Mouse (Mus musculus) common myeloid progenitor, adult 5-6 weeks (primary cell): Measurements from ENCODE around the gene Tspan13. TPM values are rescaled to one million over a fixed set of nuclear protein-coding genes. Genes with fewer than 3 reads are reported as not detected.

Experiments used
- ATAC-seq: replicated peaks from 2 replicates; pipeline ENCODE4 v1.8.0; 2016; ENCODE audit warnings: low read depth, mild to moderate bottlenecking, moderate TSS enrichment, inconsistent platforms; ENCODE audit not compliant: poor library complexity, severe bottlenecking
- total RNA-seq: library from RNA; stranded (forward); fragments of 200-1000, 187-1606 nt; gene quantifications from 2 replicates; pipeline ENCODE4 v1.2.3, GENCODE M21; 2017

Tspan13 gene
- total RNA-seq, result 82.4 and 83.0 TPM in 2 replicates

GRCm38 (mm10) chr12:36042348-36042778 is at the start of gene Tspan13:
Gene Tspan13, minus strand, starts transcription at chr12:36042500.
- peak; percentile 81 for ATAC-seq

GRCm38 (mm10) chr12:36091964-36092363 is 49.7 kb upstream of the Tspan13 start:
- no peak for ATAC-seq

- no peak for ATAC-seq
Measured at GRCm38 (mm10) chr12:36089221-36089620, 46.9 kb upstream of the Tspan13 start.

GRCm38 (mm10) chr12:36088804-36089203 is 46.5 kb upstream of the Tspan13 start:
- ATAC-seq, result 0 out of 2 replicates have a peak, but pooled peaks have one; percentile 25

GRCm38 (mm10) chr12:36085380-36085779 is 43.1 kb upstream of the Tspan13 start:
- no peak for ATAC-seq

GRCm38 (mm10) chr12:36078101-36078899 is 36.0 kb upstream of the Tspan13 start:
- ATAC-seq, result no peak

GRCm38 (mm10) chr12:36072860-36073259 is 30.6 kb upstream of the Tspan13 start:
- ATAC-seq, result no peak

- 0 out of 2 replicates have a peak, but pooled peaks have one; percentile 39 for ATAC-seq
Measured at GRCm38 (mm10) chr12:36070231-36070630, 27.9 kb upstream of the Tspan13 start.

GRCm38 (mm10) chr12:36067538-36067937 is 25.2 kb upstream of the Tspan13 start:
- no peak for ATAC-seq

GRCm38 (mm10) chr12:36065911-36066310 is 23.6 kb upstream of the Tspan13 start:
- ATAC-seq, result no peak

- ATAC-seq, result peak; percentile 39; the same call in 1 of the 2 replicates
Measured at GRCm38 (mm10) chr12:36057699-36058098, 15.4 kb upstream of the Tspan13 start.

- ATAC-seq, result no peak
Measured at GRCm38 (mm10) chr12:36050276-36050675, 8.0 kb upstream of the Tspan13 start.

GRCm38 (mm10) chr12:36047593-36047992 is 5.3 kb upstream of the Tspan13 start:
- ATAC-seq, result no peak

- ATAC-seq, result peak; percentile 24
Measured at GRCm38 (mm10) chr12:36046196-36046595, 3.9 kb upstream of the Tspan13 start.

- no peak for ATAC-seq
Measured at GRCm38 (mm10) chr12:36044691-36045090, 2.4 kb upstream of the Tspan13 start.

- peak; percentile 17; the same call in 1 of the 2 replicates for ATAC-seq
Measured at GRCm38 (mm10) chr12:36041703-36042347, 475 bp downstream of the Tspan13 start.

- ATAC-seq, result no peak
Measured at GRCm38 (mm10) chr12:36041281-36041589, 1.1 kb downstream of the Tspan13 start.

GRCm38 (mm10) chr12:36040571-36041280 is 1.6 kb downstream of the Tspan13 start:
- ATAC-seq, result no peak

- peak; percentile 57 for ATAC-seq
Measured at GRCm38 (mm10) chr12:36039541-36040084, 2.7 kb downstream of the Tspan13 start.

- peak; percentile 46 for ATAC-seq
Measured at GRCm38 (mm10) chr12:36036776-36037175, 5.5 kb downstream of the Tspan13 start.
